Mouse (Mus musculus): ENCODE results near the gene Uvrag. TPM values are rescaled to one million over a fixed set of nuclear protein-coding genes. Genes with fewer than 3 reads are reported as not detected.

Uvrag gene
- polyA plus RNA-seq, 1 experiment from 2014 or later, result 14.8 TPM

DNA sequence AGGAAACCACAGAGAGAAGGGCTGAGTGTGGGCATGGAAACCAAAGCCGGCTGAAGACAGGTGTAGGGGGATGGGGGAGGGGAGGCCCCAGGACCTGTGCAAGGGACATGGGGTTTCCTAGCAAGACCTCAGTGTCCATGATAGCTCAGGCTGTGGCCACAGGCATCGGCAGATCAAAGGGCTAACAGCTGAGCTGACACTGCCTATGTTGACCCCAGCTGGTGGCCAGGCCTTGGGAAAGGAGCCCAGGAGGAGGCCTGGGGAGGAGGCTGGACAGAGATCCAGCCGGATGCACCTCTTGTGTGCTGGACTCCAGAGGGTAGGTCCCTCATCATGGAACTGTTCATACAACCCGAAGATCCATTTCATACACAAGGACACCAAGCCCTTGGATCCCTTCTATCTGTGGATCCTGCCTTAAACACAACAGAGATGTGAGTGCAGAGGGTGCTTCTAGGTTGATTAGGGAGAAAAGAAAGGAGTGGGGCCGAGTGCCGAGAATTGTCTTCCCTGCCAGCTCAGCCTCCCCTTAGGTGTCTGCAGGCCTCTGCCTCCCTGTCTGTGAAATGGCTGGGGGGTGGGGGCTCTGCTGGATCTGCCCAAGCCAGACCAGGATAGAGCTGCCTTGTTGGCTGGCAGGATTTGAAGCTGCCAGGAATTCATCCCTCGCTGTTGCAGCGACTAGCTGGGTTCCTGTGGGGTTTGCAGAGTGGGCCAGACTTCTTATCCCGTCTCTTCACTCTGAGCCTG, 276.8 kb downstream of the Uvrag start:
- 59% methylated on average over 9 of the region's 9 CpGs for WGBS
- Histone ChIP-seq H3K27ac (ENCODE audit: low read length) (no peak overlapping the region), H3K4me1 (ENCODE audit: control insufficient read depth, insufficient read depth, low read length) (peaks cover 7% of the 10 kb centered on the region), H3K4me3 (replicated peaks; ENCODE audit: low read length) (no peak overlapping the region), H3K36me3 (ENCODE audit: control insufficient read depth, insufficient read depth, low read length) (no peaks in the 10 kb centered on the region), H3K27me3 (ENCODE audit: control insufficient read depth, insufficient read depth, low read length) (no peaks in the 10 kb centered on the region), H3K9me3 (replicated peaks; ENCODE audit: control insufficient read depth, low read length) (no peaks in the 10 kb centered on the region), H3K9ac (ENCODE audit: low read length) (no peak overlapping the region), H3K4me2 (ENCODE audit: low read depth, low read length) (no peak overlapping the region)
- no peak for ATAC-seq (ENCODE audit: insufficient read depth, low FRiP score)

DNA sequence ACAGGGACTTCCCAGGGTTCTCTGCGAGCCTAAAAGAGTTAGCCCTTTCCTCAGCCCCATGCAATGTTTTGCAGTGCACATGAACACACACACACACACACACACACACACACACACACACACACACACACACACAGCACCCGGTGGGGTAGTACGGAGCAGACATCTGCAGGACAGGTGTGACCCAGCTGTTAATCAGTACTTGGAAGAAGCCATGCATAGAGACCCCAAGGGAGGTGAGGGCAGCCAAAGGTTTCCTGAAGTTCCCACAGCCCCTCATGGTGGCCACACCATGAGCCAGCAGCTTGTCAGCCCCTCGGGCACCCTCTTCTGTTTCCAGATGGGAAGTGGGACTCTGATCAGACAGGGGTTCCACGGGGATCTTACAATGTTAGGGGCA, 277.9 kb downstream of the Uvrag start:
- Histone ChIP-seq H3K4me3 (replicated peaks; ENCODE audit: low read length) (no peak overlapping the region), H3K36me3 (ENCODE audit: control insufficient read depth, insufficient read depth, low read length) (no peaks in the 10 kb centered on the region), H3K9me3 (replicated peaks; ENCODE audit: control insufficient read depth, low read length) (no peaks in the 10 kb centered on the region), H3K4me1 (ENCODE audit: control insufficient read depth, insufficient read depth, low read length) (peaks cover 7% of the 10 kb centered on the region), H3K27me3 (ENCODE audit: control insufficient read depth, insufficient read depth, low read length) (no peaks in the 10 kb centered on the region), H3K27ac (ENCODE audit: low read length) (no peak overlapping the region), H3K4me2 (ENCODE audit: low read depth, low read length) (no peak overlapping the region), H3K9ac (ENCODE audit: low read length) (no peak overlapping the region)
- ATAC-seq (ENCODE audit: insufficient read depth, low FRiP score), result no peak
- 73% methylated on average over 5 of the region's 5 CpGs for WGBS

DNA sequence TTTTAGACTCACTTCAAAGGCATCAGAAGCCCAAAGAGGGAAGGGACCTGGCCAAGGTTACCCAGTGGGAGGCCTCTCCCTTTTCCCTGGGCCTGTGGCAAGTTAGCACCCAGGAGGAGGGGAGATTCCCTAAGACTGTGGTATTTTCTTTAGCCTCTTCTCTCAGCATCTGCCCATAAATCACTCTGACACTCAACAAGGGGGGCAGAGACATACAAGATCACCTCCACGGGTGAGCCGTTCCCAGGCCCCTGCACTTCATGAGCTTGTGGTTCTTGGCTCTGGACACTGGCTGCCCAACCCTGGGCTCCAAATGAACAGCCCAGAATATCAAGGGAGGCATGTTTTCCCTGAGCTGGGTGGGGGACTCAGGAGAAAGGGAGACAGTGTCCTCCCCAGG, 279.9 kb downstream of the Uvrag start:
- Histone ChIP-seq H3K9ac (ENCODE audit: low read length) (no peak overlapping the region), H3K4me3 (replicated peaks; ENCODE audit: low read length) (no peak overlapping the region), H3K9me3 (replicated peaks; ENCODE audit: control insufficient read depth, low read length) (no peaks in the 10 kb centered on the region), H3K27me3 (ENCODE audit: control insufficient read depth, insufficient read depth, low read length) (no peaks in the 10 kb centered on the region), H3K4me1 (ENCODE audit: control insufficient read depth, insufficient read depth, low read length) (no peaks in the 10 kb centered on the region; the same call in 1 of the 2 replicates), H3K4me2 (ENCODE audit: low read depth, low read length) (no peak overlapping the region), H3K27ac (ENCODE audit: low read length) (no peak overlapping the region), H3K36me3 (ENCODE audit: control insufficient read depth, insufficient read depth, low read length) (no peaks in the 10 kb centered on the region)
- ATAC-seq (ENCODE audit: insufficient read depth, low FRiP score), result no peak
- 39% methylated on average over 2 of the region's 2 CpGs for WGBS

DNA sequence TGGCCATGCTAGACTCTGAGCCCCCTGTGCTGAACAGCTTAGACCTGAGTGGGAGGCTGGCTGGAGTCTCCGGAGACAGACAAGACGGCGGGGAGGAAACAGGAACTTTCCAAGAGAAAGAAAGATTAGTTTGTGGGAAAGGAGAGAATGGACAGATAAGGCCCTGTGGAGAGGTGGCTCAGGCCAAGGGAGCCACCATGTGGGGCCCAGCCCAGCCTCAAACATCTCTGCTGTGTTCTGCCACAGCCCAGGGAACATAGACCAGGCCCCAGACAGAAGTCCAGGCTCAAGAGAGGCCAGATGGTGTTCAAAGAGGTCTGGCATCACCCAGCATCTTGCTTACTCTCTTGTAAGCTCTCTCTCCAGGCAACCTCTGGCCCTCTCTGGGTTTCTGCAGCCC, 283.8 kb downstream of the Uvrag start:
- no peak overlapping the region for H3K9ac ChIP-seq (ENCODE audit: low read length)
- no peak overlapping the region for H3K27ac ChIP-seq (ENCODE audit: low read length)
- ATAC-seq (ENCODE audit: insufficient read depth, low FRiP score), result no peak
- H3K4me1 ChIP-seq (ENCODE audit: control insufficient read depth, insufficient read depth, low read length), result peaks cover under 1% of the 10 kb centered on the region; the same call in 1 of the 2 replicates
- H3K4me3 ChIP-seq (replicated peaks; ENCODE audit: low read length), result no peak overlapping the region
- no peaks in the 10 kb centered on the region for H3K9me3 ChIP-seq (replicated peaks; ENCODE audit: control insufficient read depth, low read length)
- H3K36me3 ChIP-seq (ENCODE audit: control insufficient read depth, insufficient read depth, low read length), result no peaks in the 10 kb centered on the region
- WGBS, result 64% methylated on average over 3 of the region's 3 CpGs
- H3K27me3 ChIP-seq (ENCODE audit: control insufficient read depth, insufficient read depth, low read length), result no peaks in the 10 kb centered on the region
- no peak overlapping the region for H3K4me2 ChIP-seq (ENCODE audit: low read depth, low read length)

DNA sequence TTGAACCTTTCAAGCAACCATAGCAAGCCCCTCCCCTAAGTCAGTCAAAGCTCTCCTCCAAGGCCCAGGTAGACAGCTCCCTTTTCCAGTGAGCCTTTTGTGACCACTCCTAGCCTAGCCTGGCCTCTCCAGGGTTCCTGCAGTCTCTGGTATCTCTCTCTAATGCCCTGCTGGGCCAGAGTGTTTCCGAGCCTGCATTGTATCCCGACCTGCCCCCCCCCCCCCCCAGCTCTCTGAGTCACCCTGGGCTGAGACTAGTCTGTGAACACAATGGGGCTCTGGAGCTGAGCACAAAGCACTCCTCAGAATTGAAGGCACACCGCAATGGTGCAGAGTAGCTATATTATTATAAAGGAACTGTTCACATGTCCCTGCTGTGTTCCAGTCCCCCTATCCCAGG, 284.8 kb downstream of the Uvrag start:
- Histone ChIP-seq H3K9me3 (replicated peaks; ENCODE audit: control insufficient read depth, low read length) (no peaks in the 10 kb centered on the region), H3K9ac (ENCODE audit: low read length) (no peak overlapping the region), H3K4me1 (ENCODE audit: control insufficient read depth, insufficient read depth, low read length) (peaks cover 10% of the 10 kb centered on the region), H3K4me2 (ENCODE audit: low read depth, low read length) (no peak overlapping the region), H3K27me3 (ENCODE audit: control insufficient read depth, insufficient read depth, low read length) (no peaks in the 10 kb centered on the region), H3K27ac (ENCODE audit: low read length) (no peak overlapping the region), H3K36me3 (ENCODE audit: control insufficient read depth, insufficient read depth, low read length) (no peaks in the 10 kb centered on the region), H3K4me3 (replicated peaks; ENCODE audit: low read length) (no peak overlapping the region)
- peak; percentile 71; the same call in 1 of the 2 replicates for ATAC-seq (ENCODE audit: insufficient read depth, low FRiP score)
- WGBS, result 26% methylated on average over 3 of the region's 3 CpGs

DNA sequence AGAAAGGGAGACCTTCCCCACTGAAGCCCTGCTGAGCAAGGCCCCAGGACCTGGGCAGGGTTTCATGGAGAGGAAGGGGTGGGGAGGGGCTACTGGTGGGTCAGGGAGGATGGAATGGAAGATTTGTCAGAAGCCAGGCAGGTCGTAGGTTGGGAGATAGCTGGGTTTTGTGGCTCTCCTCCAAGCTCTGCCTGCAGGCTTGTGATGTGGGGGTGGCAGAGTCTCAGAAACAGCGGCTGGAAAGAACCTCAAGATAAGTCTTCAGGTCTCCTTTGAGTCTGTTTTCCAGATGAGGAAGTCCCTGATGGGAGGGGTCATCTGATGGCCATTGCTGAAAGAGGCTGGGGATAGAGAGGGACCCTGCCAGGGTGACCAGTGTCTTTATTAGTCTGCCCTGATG, 285.6 kb downstream of the Uvrag start:
- 69% methylated on average over 2 of the region's 2 CpGs for WGBS
- no peak overlapping the region for H3K4me3 ChIP-seq (replicated peaks; ENCODE audit: low read length)

DNA sequence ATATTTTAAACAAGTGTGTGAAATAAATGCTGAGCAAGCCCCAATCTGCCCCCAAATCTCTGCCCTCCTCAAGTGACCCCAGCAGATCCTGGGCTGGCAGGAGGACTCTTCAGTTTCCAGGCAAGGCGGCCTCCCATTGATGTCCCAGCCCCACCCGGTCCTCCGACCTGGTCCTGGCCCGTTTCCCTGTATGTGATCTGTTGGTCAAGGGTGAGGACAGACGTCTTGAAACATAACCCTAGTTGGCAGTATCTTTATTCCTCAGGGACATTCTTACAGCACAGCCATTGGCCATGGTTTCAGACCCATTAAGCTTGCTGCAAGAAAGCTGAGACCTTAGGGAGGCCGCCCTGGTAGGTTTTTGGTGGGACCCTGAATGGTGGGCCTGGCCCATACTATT, 287.1 kb downstream of the Uvrag start:
- H3K9ac ChIP-seq (ENCODE audit: low read length), result no peak overlapping the region
- no peak overlapping the region for H3K4me2 ChIP-seq (ENCODE audit: low read depth, low read length)
- no peak for ATAC-seq (ENCODE audit: insufficient read depth, low FRiP score)
- no peaks in the 10 kb centered on the region for H3K36me3 ChIP-seq (ENCODE audit: control insufficient read depth, insufficient read depth, low read length)
- H3K4me3 ChIP-seq (replicated peaks; ENCODE audit: low read length), result no peak overlapping the region
- no peaks in the 10 kb centered on the region for H3K27me3 ChIP-seq (ENCODE audit: control insufficient read depth, insufficient read depth, low read length)
- WGBS, result 83% methylated on average over 6 of the region's 6 CpGs
- no peaks in the 10 kb centered on the region for H3K9me3 ChIP-seq (replicated peaks; ENCODE audit: control insufficient read depth, low read length)
- H3K27ac ChIP-seq (ENCODE audit: low read length), result no peak overlapping the region
- H3K4me1 ChIP-seq (ENCODE audit: control insufficient read depth, insufficient read depth, low read length), result peaks cover 15% of the 10 kb centered on the region

More for the DNA sequence above, 285.6 kb downstream of the Uvrag start:
- ATAC-seq (ENCODE audit: insufficient read depth, low FRiP score), result no peak
- H3K36me3 ChIP-seq (ENCODE audit: control insufficient read depth, insufficient read depth, low read length), result no peaks in the 10 kb centered on the region
- H3K27me3 ChIP-seq (ENCODE audit: control insufficient read depth, insufficient read depth, low read length), result no peaks in the 10 kb centered on the region
- H3K9ac ChIP-seq (ENCODE audit: low read length), result no peak overlapping the region
- H3K9me3 ChIP-seq (replicated peaks; ENCODE audit: control insufficient read depth, low read length), result no peaks in the 10 kb centered on the region
- peaks cover 15% of the 10 kb centered on the region for H3K4me1 ChIP-seq (ENCODE audit: control insufficient read depth, insufficient read depth, low read length)
- H3K4me2 ChIP-seq (ENCODE audit: low read depth, low read length), result no peak overlapping the region
- H3K27ac ChIP-seq (ENCODE audit: low read length), result no peak overlapping the region

DNA sequence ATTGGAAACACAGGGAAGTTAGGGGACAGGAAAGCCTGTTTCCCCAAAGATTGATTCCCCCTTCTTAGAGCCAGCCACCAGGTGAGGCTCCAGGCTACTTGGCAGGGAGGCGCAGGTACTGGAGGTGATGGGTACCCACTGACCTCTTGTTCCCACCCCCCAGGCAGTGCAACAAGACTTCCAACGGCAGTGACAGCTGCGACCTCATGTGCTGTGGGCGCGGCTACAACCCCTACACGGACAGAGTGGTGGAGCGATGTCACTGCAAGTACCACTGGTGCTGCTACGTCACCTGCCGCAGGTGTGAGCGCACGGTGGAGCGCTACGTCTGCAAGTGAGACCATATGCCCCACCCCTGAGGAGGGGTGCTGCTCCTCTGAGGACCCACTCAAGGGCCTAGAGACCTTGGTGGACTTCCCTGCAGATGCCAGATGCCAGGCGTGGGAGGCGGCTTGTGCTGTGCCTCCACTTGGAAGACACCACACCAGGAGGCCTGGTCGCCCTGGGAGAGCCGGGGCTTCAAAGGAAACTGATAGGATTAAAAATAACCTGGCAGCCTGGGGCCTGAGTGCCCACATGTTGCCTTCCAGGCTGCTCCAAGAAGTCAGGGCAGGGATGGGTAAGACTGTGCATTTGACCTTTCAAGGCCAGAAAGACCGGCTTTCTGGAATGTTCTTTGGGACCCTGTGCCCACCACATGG, 287.8 kb downstream of the Uvrag start:
- WGBS, result 81% methylated on average over 18 of the region's 18 CpGs

DNA sequence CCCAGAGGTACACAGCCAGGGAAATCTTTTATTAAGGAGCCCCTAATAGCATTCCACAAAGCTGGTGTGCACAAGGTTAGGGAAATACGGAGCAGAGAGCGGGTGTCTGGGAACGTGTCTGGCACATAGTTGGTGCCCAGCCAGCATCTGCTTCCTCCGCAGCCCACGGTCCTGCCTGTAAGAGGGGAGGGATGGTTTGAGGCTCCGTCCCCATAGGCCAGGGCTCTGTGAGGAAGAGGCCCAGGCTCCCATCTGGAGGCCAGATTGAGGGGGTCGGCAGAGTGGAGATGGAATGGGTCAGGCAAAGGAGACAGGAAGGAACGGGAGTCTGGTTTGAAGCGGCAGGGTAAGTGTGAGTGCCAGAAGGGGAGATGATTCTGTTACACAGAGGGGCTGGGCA, 289.7 kb downstream of the Uvrag start:
- Histone ChIP-seq H3K36me3 (ENCODE audit: control insufficient read depth, insufficient read depth, low read length) (no peaks in the 10 kb centered on the region), H3K27ac (ENCODE audit: low read length) (peak overlapping the region; percentile 52), H3K9me3 (replicated peaks; ENCODE audit: control insufficient read depth, low read length) (no peaks in the 10 kb centered on the region), H3K27me3 (ENCODE audit: control insufficient read depth, insufficient read depth, low read length) (no peaks in the 10 kb centered on the region), H3K4me3 (replicated peaks; ENCODE audit: low read length) (no peak overlapping the region), H3K4me2 (ENCODE audit: low read depth, low read length) (0 out of 2 replicates have a peak overlapping the region, but pooled peaks have one; percentile 2), H3K4me1 (ENCODE audit: control insufficient read depth, insufficient read depth, low read length) (peaks cover 15% of the 10 kb centered on the region), H3K9ac (ENCODE audit: low read length) (no peak overlapping the region)
- ATAC-seq (ENCODE audit: insufficient read depth, low FRiP score), result peak; percentile 59
- WGBS, result 34% methylated on average over 9 of the region's 9 CpGs

More for the DNA sequence above, 287.8 kb downstream of the Uvrag start:
- Histone ChIP-seq H3K27me3 (ENCODE audit: control insufficient read depth, insufficient read depth, low read length) (no peaks in the 10 kb centered on the region), H3K9ac (ENCODE audit: low read length) (0 out of 2 replicates have a peak overlapping the region, but pooled peaks have one; percentile 28), H3K36me3 (ENCODE audit: control insufficient read depth, insufficient read depth, low read length) (no peaks in the 10 kb centered on the region), H3K4me3 (replicated peaks; ENCODE audit: low read length) (no peak overlapping the region), H3K4me2 (ENCODE audit: low read depth, low read length) (no peak overlapping the region), H3K27ac (ENCODE audit: low read length) (no peak overlapping the region), H3K9me3 (replicated peaks; ENCODE audit: control insufficient read depth, low read length) (no peaks in the 10 kb centered on the region), H3K4me1 (ENCODE audit: control insufficient read depth, insufficient read depth, low read length) (peaks cover 15% of the 10 kb centered on the region)
- no peak for ATAC-seq (ENCODE audit: insufficient read depth, low FRiP score)
